Mouse (Mus musculus): Measurements from ENCODE around the gene Nt5dc1. TPM values are rescaled to one million over a fixed set of nuclear protein-coding genes. Genes with fewer than 3 reads are reported as not detected.
A peak's percentile ranks its signal among the peaks of the same experiment; 100 is the strongest.
"Not testable (repeated sequence)": the region's sequence is repeated elsewhere in the genome, so short reads cannot be mapped to it uniquely, and the experiment has no call there.

Nt5dc1 gene
- polyA plus RNA-seq (2017; shearing (Covaris generic)) = 10 to 100 TPM; 60.2 to 78.7 TPM

- ATAC-seq = peak; percentile 86
These were observed at the start of gene Nt5dc1 for GRCm38 (mm10) chr10:34418204-34418756. TSS of gene Nt5dc1 (minus strand) at chr10:34418552.

DNA sequence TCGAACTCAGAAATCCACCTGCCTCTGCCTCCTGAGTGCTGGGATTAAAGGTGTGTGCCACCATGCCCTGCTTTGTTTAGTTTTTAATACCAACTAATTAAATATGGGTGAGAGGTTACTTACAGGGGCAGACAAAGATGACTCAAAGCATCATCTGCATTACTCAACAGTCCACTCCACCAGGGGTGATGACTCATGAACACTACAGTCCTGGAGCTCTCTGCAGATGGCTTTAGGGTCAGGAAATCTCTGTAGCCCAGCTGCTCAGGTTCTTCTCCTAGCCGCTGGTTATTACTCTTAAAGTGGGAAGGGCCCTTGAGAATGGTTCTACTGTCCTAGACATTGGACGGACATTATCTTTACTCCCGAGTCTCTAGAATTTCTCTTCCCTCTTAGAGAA is 46.0 kb upstream of the Nt5dc1 start:
- ATAC-seq = no peak

- no peak for ATAC-seq
These were observed 43.1 kb upstream of the Nt5dc1 start for GRCm38 (mm10) chr10:34461451-34461850.

DNA sequence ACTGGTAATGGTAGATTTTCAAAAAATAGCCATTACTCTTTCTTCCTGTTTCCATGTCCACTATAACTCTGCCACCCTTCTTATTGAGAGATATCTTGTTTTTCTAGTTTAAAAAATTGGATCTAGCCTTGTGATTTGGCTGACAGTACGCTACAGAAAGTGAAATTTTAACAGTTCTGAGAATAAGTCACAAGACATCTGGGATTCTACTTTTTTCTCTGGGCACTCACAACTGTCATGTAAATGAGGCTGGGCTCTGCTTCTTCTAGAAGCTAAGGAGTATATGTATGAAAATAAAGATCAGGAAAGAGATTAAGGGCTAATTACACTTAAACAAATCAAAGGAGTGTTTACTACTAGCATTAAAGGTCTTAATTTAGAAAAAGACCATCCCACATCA is 31.1 kb upstream of the Nt5dc1 start:
- ATAC-seq = no peak

GRCm38 (mm10) chr10:34434191-34434590 is 15.8 kb upstream of the Nt5dc1 start:
- ATAC-seq = not testable (repeated sequence)

DNA sequence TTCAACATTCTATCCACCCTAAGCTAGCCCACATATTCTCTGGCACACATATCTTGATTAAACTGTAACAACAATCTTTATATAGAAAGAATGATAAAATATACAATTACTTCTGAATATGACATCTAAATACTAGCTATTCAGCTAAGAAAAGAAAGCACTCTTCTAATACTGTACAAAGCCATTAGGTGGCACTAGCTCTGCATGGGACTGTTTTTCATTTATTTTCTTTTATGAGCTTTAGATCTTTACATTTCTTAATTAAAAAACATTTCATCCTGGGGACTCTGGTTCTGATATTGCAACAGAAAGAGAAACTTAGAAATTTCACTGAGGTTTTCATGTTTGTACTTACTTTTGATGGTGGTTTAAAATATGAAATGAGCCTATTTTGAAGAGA is 13.4 kb upstream of the Nt5dc1 start:
- ATAC-seq = no peak

DNA sequence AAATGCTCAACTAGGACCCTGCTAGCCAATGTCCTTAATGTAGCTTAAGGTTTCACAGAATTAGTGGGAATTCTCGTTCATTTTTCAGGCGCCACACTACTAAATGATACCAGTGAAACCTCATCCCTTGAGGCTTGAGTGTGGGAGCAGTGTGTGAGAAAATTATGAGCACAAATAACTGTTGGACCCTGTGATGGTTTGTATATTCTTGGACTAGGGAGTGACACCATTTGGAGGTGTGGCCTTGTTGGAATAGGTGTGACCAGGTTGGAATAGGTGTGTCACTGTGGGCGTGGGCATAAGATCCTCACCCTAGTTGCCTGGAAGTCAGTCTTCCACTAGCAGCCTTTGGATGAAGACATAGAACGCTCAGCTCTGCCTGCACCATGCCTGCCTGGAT is 442 bp upstream of the Nt5dc1 start:
- ATAC-seq = not testable (repeated sequence)

GRCm38 (mm10) chr10:34399267-34399666 is 19.1 kb downstream of the Nt5dc1 start:
- no peak for ATAC-seq

DNA sequence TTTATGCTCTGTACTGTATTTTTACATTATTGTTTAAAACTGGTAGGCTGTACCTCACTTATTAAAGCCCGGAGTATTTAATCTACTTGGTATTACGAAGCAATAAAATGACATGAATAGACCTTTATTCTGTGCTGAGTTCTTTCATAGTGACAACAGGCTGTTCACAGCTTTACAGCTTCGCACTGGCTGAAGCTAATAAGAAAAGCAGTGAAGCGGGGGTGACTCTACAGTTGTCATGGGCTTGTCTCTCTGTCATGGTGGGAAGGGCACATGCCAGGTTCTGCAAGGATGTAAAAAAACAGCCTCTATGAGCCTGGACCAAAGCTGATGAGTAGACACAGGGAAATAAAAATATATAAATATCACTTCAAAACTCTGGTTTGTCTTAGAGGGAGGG is 21.4 kb downstream of the Nt5dc1 start:
- ATAC-seq = no peak

DNA sequence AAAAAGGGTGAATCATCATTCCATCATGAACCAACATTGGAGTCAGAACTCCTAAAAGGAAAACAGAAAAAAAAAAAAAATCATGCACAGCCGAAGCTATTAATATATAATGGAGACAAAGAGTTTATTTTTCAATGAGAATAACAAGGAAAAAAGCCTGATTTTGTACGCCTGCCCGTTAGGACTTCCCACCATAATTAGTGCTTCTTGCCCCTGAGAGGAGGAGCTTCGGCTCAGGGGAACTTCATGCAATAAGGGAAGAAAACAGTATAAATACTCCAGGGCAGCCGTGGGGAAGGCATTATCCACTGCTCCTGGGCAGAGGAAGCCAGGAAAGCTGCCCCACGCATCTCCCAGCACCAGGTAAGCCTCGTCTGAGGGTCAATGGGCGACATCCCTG is 28.7 kb downstream of the Nt5dc1 start, which contains the start of gene Col10a1:
Col10a1 (plus strand) TSS at position 301 of the 400 bp plus-strand sequence.
- no peak for ATAC-seq

DNA sequence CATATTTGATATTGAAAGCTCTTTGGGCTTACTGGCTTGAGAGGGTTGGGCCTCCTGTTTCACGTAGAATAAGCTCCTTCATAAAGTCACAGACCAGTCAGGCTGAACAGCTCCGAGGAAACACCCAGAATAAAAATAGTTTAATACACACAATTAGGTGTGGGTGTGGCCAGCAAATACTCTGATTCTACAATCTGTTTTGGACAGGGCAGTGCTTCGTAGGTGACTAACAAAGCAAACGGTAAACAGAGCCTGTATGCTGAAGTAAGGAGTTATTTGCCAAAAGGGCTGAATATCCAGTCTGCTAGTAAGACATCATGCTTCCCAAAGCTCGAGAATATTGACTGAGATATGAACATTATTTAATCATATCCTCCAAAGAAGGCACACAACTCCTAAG is 32.7 kb downstream of the Nt5dc1 start:
- no peak for ATAC-seq

DNA sequence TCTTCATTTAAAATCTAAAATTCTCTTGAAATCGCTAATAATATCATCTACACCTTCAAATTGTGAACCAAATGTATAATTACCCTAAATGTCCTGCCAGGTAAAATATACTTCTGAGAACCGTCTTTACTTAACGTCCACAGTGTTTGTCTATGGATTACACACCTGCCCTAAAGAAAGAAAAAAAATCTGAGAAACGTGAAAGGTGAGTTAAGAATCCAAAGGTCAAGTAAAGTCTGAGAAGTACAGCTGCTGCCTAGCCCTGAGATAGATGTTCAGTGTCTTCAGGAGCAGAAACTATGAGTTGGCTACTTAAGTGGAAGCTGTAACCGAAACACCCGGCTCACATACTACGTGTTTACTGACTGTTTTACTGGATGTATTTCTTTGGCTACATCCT is 45.0 kb downstream of the Nt5dc1 start:
- ATAC-seq = no peak

DNA sequence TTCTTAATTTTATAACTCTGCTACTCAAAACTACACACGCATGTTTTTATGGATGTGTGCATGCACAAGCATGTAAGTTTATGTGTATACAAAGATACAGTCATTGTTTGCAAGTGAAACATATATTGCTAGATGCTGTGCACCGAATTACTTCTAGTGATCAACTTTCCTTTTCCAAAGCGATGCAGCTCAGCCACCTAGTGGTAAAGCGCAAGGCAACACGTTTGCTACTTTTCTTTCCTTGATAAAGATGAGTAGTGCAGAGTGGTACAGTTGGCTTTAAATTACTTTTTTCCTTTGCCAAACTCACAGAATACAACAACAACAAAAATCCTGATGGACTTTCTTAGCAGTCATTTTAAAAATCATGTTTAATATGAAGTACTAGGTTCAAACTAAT is 50.2 kb downstream of the Nt5dc1 start:
- no peak for ATAC-seq

DNA sequence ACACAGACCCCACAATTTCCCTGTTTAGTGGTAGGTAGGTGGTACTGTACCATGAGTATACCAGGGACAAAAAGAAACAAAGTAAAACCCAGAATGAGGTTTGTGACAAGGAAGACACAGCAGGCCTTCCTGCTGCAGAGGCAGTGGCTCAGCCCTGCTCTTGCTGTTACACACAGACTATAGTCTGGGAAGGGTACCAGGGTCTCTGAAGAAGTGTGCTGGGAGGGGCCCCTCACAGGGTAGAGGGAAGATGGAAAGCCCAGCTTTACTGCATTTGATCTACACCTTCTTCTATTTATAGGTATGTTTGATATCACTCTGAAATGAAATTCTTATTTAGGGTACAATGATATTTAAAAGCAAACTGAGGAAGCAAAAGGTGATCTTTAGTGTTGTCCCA is 54.6 kb downstream of the Nt5dc1 start:
- ATAC-seq = no peak

- no peak for ATAC-seq
These were observed 60.1 kb downstream of the Nt5dc1 start for GRCm38 (mm10) chr10:34358263-34358662.

- no peak for ATAC-seq
These were observed 66.2 kb downstream of the Nt5dc1 start for GRCm38 (mm10) chr10:34352166-34352565.

DNA sequence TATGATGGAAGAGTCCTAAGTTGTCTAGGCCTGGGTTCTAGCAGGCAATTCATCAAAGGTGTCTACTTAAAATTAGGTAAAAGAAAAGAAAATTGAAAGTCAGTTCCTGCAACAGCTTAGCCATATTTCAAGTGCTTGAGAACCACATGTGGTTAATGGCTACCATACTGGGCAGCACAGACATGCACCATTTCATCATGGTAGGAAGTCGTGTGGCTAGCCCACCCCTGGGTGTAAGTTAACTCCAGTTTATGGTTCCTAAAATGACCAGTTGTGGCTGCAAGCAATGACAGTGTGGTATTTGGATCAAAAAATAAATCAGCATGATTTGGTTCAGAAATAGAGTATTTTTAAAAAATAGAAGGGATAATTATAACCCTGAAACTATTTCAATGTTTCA is 76.5 kb downstream of the Nt5dc1 start:
- ATAC-seq = no peak

GRCm38 (mm10) chr10:34341014-34341413 is 77.3 kb downstream of the Nt5dc1 start:
- ATAC-seq = no peak

DNA sequence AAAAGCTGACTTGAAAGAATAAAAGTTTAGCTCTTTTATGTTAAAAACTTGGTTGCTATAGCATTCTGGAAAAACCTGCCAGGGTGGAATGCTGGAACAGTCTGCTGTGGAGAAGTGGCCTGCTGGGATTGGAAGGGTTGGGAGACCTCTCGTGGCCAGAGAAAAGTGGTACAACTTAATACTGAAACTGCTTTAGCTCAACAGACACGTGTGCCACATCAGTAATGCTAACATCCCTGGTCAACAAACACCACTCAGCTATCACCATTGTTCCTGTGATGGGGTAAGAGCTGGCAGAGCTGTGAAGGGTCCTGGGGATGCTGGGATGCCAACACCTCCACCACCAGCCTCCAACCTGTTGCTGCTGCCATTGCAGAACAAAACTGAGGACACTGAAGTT is 90.0 kb downstream of the Nt5dc1 start:
- ATAC-seq = peak; percentile 63

DNA sequence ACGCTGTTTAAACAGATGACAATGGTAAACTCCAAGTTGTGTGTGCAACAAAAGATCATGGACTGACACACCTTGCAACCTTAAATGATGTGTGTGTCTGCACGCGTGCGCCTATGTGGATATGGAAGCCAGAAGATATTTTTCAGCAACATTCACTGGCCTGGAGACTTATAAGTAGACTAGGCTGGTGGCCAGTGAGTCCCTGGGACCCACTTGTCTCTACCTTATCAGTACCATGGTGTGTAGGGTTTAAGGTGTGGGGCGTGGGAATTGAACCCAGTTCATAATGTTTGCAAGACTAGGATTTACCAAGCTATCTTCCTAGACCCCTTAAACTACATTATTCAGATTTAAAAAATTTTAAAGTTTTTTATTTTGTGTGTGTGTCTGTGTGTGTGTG is 91.2 kb downstream of the Nt5dc1 start:
- no peak for ATAC-seq

DNA sequence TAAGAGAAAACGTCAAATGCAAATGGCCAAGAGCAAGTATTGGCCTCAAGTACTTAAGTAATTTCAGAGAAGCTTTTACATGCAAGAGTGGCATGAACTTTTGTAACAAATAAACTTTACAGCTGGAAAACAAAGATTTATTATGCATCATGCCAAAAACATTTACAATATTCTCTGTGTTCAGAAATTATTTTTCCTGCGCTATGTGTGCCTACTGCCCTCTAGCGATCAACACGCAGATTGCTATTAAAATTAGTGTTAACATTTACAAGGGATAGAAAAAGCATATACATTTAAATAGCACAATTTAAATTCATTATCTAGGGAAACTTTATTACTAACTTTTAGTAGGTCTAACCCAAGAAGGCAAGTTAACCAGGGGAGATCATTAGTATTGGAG is 91.7 kb downstream of the Nt5dc1 start:
- no peak for ATAC-seq

DNA sequence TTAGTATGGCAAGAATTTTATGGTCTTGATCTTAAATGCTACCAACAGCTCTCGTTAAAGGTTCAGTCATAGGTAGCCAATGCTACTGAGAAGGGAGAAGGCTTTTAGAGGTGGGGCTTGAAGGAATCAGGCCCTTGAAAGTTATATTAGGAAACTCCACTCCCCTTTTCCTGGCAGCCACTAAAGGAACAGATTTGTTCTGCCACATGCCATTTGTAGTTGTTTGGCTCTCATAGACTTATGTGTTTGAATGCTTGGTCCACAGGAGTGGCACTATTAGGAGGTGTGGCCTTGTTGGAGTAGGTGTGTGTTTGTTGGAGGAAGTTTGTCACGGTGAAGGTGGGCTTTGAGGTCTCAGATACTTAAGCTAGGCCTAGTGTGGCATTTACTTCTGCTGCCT is 97.5 kb downstream of the Nt5dc1 start:
- no peak for ATAC-seq

DNA sequence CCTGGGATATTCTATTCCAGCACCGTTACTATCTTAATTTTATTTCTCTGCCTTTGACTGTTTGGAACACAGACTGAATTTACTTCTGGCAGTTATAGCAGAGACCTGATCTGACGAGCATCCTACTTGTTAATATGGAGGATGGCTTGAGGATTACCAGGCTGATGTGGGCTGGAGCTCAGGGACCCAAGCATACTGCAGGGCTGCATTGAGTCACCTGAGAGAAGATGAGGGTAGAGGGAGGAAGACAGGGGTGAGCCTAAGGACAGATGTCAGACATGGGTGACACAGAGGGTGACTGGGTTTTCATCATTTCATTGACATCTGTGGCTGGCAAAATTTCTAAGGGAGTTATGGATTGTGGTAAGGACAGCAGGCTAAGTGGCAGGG is 101.1 kb downstream of the Nt5dc1 start:
- no peak for ATAC-seq

GRCm38 (mm10) chr10:34316571-34317216 is 101.7 kb downstream of the Nt5dc1 start:
- no peak for ATAC-seq

DNA sequence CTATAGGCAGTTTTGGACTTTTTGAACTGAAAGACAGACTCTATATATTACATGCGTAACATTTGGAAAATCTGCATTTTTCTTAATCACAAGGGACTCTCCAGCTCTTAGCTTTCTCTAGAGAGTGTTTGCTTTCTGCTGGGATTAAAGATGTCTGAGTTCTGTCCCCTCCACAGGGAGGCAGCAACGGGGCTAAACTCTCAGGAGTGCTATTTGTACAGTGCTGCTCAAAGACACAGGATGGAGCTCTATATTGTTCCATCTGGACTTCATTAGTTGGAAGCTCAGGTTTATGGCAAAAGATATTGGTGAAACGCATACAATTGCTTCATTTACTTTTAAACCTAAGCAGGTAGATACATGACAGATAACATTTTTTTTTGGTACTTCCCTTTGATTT is 105.8 kb downstream of the Nt5dc1 start:
- no peak for ATAC-seq
